Mouse (Mus musculus) cerebellum, postnatal 10 days (tissue): Measurements from ENCODE around the gene Aven.
A peak's percentile ranks its signal among the peaks of the same experiment; 100 is the strongest.

Source experiments
- DNase-seq, 2 experiments: peaks; one replicate each; pipeline ENCODE4 v3.0.0; 2021; ENCODE audit warnings: mixed read lengths in 2 of 2

Gene Aven

DNA sequence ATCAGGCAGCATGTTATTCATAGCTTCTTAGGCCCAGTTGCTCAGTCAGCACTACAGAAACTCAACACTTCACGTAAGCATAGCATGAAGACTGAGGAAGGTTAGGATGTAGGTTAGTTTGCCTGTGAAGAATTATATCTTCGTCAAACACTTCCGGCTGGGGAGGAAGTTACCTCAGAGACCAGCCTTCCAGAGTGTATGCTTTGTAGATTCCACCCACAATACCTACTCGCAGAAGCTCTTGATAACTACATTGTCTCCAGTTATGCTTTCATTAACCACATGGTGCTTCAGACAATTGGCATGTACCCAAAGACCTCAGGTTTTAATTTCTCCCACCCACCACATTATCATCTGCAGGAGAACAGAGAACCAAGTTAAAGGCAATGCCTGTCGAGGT is 189.1 kb downstream of the Aven start:
- DNase-seq: peak in 1 of 2 experiments; percentile 5
